Mouse (Mus musculus) urinary bladder, adult 18-20 months (tissue): ENCODE results near the gene Htt.
A peak's percentile ranks its signal among the peaks of the same experiment; 100 is the strongest.

Experiments
- DNase-seq, 2 experiments: peaks; one replicate each; pipeline ENCODE4 v3.0.0; 2022; ENCODE audit warnings: low spot score in 2 of 2, mixed read lengths in 2 of 2

Gene Htt

GRCm38 (mm10) chr5:34931091-34931490 lies 169.6 kb downstream of the Htt start:
- no peak for DNase-seq

- DNase-seq = no peak
These were observed 170.2 kb downstream of the Htt start for GRCm38 (mm10) chr5:34931516-34932457.

- DNase-seq = no peak
These were observed 170.9 kb downstream of the Htt start for GRCm38 (mm10) chr5:34932458-34932806.

GRCm38 (mm10) chr5:34933461-34933860 lies 171.9 kb downstream of the Htt start:
- DNase-seq = no peak

- no peak for DNase-seq
These were observed 180.3 kb downstream of the Htt start for GRCm38 (mm10) chr5:34941710-34942470.

- DNase-seq = no peak
These were observed 181.9 kb downstream of the Htt start for GRCm38 (mm10) chr5:34943428-34943827.

- DNase-seq = peak; percentile 76 to 79
These were observed 187.6 kb downstream of the Htt start, which contains the start of gene Rgs12 for GRCm38 (mm10) chr5:34948861-34949760. Rgs12 (plus strand) TSS chr5:34949445.

- DNase-seq = peak in 1 of 2 experiments; percentile 41
These were observed 188.2 kb downstream of the Htt start for GRCm38 (mm10) chr5:34949769-34950211.

- DNase-seq = no peak
These were observed 189.1 kb downstream of the Htt start for GRCm38 (mm10) chr5:34950486-34951160.

- DNase-seq = no peak
These were observed 189.8 kb downstream of the Htt start for GRCm38 (mm10) chr5:34951161-34951834.

- no peak for DNase-seq
These were observed 193.0 kb downstream of the Htt start for GRCm38 (mm10) chr5:34954508-34954907.

GRCm38 (mm10) chr5:34955630-34956029 lies 194.1 kb downstream of the Htt start:
- no peak for DNase-seq

- no peak for DNase-seq
These were observed 194.6 kb downstream of the Htt start for GRCm38 (mm10) chr5:34956151-34956550.

GRCm38 (mm10) chr5:34957015-34957414 lies 195.5 kb downstream of the Htt start:
- no peak for DNase-seq

- DNase-seq = no peak
These were observed 198.5 kb downstream of the Htt start for GRCm38 (mm10) chr5:34960021-34960420.
